Mouse (Mus musculus) lung, postnatal 14 days (tissue): Measurements from ENCODE around the gene Dnah3.

ENCODE experiments used
- DNase-seq: peaks from one replicate; pipeline ENCODE4 v3.0.0; 2021

The Dnah3 gene

GRCm38 (mm10) chr7:120050447-120050846, 44.6 kb downstream of the Dnah3 start:
- DNase-seq: no peak

- no peak for DNase-seq
Measured at GRCm38 (mm10) chr7:120043990-120044389, 51.1 kb downstream of the Dnah3 start.

GRCm38 (mm10) chr7:120036422-120036821, 58.7 kb downstream of the Dnah3 start:
- DNase-seq: no peak

- DNase-seq: no peak
Measured at GRCm38 (mm10) chr7:120034996-120035395, 60.1 kb downstream of the Dnah3 start.

- no peak for DNase-seq
Measured at GRCm38 (mm10) chr7:120034566-120034965, 60.5 kb downstream of the Dnah3 start.

- no peak for DNase-seq
Measured at GRCm38 (mm10) chr7:120028669-120029068, 66.4 kb downstream of the Dnah3 start.

GRCm38 (mm10) chr7:119997066-119997465, 98.0 kb downstream of the Dnah3 start:
- no peak for DNase-seq

GRCm38 (mm10) chr7:119985279-119985912, 109.7 kb downstream of the Dnah3 start:
- no peak for DNase-seq

GRCm38 (mm10) chr7:119980170-119980569, 114.9 kb downstream of the Dnah3 start:
- no peak for DNase-seq

- no peak for DNase-seq
Measured at GRCm38 (mm10) chr7:119978576-119978975, 116.5 kb downstream of the Dnah3 start.

- no peak for DNase-seq
Measured at GRCm38 (mm10) chr7:119977574-119977973, 117.5 kb downstream of the Dnah3 start.

- no peak for DNase-seq
Measured at GRCm38 (mm10) chr7:119976256-119976655, 118.8 kb downstream of the Dnah3 start.

- no peak for DNase-seq
Measured at GRCm38 (mm10) chr7:119974214-119974613, 120.9 kb downstream of the Dnah3 start.

GRCm38 (mm10) chr7:119969320-119969719, 125.8 kb downstream of the Dnah3 start:
- DNase-seq: no peak

GRCm38 (mm10) chr7:119965651-119966395, 129.3 kb downstream of the Dnah3 start:
- no peak for DNase-seq

- DNase-seq: no peak
Measured at GRCm38 (mm10) chr7:119965205-119965604, 129.9 kb downstream of the Dnah3 start.

- peak; percentile 71 for DNase-seq
Measured at GRCm38 (mm10) chr7:119961107-119961506, 134.0 kb downstream of the Dnah3 start.

GRCm38 (mm10) chr7:119960546-119960945, 134.5 kb downstream of the Dnah3 start:
- DNase-seq: no peak

- peak; percentile 21 for DNase-seq
Measured at GRCm38 (mm10) chr7:119960006-119960405, 135.1 kb downstream of the Dnah3 start.

- DNase-seq: no peak
Measured at GRCm38 (mm10) chr7:119959491-119959890, 135.6 kb downstream of the Dnah3 start.

GRCm38 (mm10) chr7:119959091-119959490, 136.0 kb downstream of the Dnah3 start:
- DNase-seq: no peak

GRCm38 (mm10) chr7:119957421-119957820, 137.7 kb downstream of the Dnah3 start:
- DNase-seq: no peak

GRCm38 (mm10) chr7:119954047-119954446, 141.0 kb downstream of the Dnah3 start:
- no peak for DNase-seq

GRCm38 (mm10) chr7:119941569-119941968, 153.5 kb downstream of the Dnah3 start:
- DNase-seq: peak; percentile 39

- DNase-seq: no peak
Measured at GRCm38 (mm10) chr7:119937036-119937435, 158.0 kb downstream of the Dnah3 start.
